ENCODE assay signal across 17 mouse cellular contexts in the genomic region with DNA sequence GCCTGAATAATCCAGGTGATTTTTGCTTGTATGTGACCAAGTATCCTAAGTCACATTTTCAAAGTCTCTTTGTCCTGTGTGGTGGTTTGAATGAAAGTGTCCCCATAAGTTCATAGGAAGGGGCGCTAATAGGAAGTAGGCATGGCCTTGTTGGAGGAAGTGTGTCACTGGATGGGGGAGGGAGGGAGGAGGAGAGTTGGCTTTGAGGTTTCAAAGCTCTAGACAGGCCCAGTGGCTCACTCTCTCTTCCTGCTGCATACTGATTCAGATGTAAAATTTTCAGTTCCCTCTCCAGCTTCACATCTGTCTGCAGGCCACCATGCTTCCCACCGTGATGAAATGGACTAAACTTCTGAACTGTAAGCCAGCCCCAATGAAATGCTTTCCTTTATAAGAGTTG. TPM values are rescaled to one million over a fixed set of nuclear protein-coding genes. Genes with fewer than 3 reads are reported as not detected.
A peak's percentile ranks its signal among the peaks of the same experiment; 100 is the strongest.
DNase-seq lines count a peak whose midpoint lies in the region; ATAC-seq lines count a peak whose summit lies in the region.
"Had no signal": no experiment of that assay in that cellular context is flagged by ENCODE, and none has a peak within 500 bp of the region (broad histone marks: within the 10 kb centered on the region; RNA-seq: fewer than 3 reads in every experiment).

No protein-coding gene starts in this region.

- ATAC-seq in common myeloid progenitor, adult 5-6 weeks (replicated peaks; ENCODE audit: low read depth, poor library complexity, severe bottlenecking): peak; percentile 27; the same call in 1 of the 2 replicates
- ATAC-seq in megakaryocyte progenitor cell, adult 5-6 weeks (replicated peaks; ENCODE audit: poor library complexity): peak; percentile 65
- ATAC-seq: activated CD4-positive, CD25-positive, alpha-beta regulatory T cell, adult 4 months; forebrain, embryonic 14.5 days; forebrain, embryonic 16.5 days; Patski had no signal

- DNase-seq in 416B (ENCODE audit: low read depth): peak; percentile 3
- DNase-seq in heart, adult 18-20 months: no peak
- no peak for DNase-seq in adrenal gland, postnatal 25 days
- DNase-seq: adrenal gland, adult 8-10 months; adrenal gland, postnatal 14 days; cerebellum, adult 11 months; cerebellum, adult 18-20 months; cerebellum, adult 9-10 months; cerebellum, postnatal 10 days; cerebellum, postnatal 25 days; embryo, embryonic 11 days had no signal

RNA-seq across cellular contexts. Expression of gene Usp38, which starts 52.0 kb away (rescaled TPM):
- total RNA-seq in common myeloid progenitor, adult 5-6 weeks (2017): 34.3 and 41.6 TPM in 2 replicates
- total RNA-seq in megakaryocyte progenitor cell, adult 5-6 weeks (2015): 33.6 and 34.4 TPM in 2 replicates
- total RNA-seq in megakaryocyte progenitor cell, adult 5-6 weeks (2017): 28.3 and 31.6 TPM in 2 replicates
- 10 to 100 TPM; 18.9 to 19.5 TPM for total RNA-seq in heart, adult 18-20 months (2021)
- total RNA-seq in adrenal gland, postnatal 25 days (2021): 22.5 and 24.7 TPM in 2 replicates
